Mouse (Mus musculus) brain, embryonic 14.5 days (tissue): ENCODE measurements around the gene Pdia2.
"Not testable (repeated sequence)": the region's sequence is repeated elsewhere in the genome, so short reads cannot be mapped to it uniquely, and the experiment has no call there.

ENCODE experiments used
- CTCF ChIP-seq: fragments of 200-500 bp; IDR thresholded peaks from 2 replicates; pipeline ENCODE4 v1.5.1; 2012; ENCODE audit warnings: inconsistent platforms, mild to moderate bottlenecking, moderate library complexity, borderline replicate concordance; ENCODE audit not compliant: insufficient read depth, insufficient read length; ENCODE audit errors: extremely low read depth
- POLR2A ChIP-seq: fragments of 200-500 bp; IDR thresholded peaks from 2 replicates; pipeline ENCODE4 v1.6.1; 2012; ENCODE audit warnings: mild to moderate bottlenecking, inconsistent platforms, borderline replicate concordance; ENCODE audit not compliant: poor library complexity, insufficient read depth, insufficient read length, severe bottlenecking; ENCODE audit errors: extremely low read depth

DNA sequence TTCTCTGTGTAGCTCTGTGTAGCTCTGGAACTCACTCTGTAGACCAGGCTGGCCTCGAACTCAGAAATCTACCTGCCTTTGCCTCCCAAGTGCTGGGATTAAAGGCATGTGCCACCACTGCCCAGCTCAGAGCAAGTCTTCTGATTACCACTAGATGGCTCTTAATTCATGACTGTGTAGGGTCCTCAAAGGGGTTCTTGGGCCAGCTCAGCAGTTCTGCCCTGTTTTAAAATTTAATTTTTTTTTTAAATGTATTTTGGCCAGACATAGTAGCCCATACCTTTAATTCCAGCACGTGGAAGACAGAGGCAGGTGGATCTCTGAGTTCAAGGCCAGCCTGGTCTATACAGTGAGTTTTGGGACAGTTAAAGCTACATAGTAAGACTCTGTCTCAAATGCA, 23.6 kb downstream of the Pdia2 start:
- peak; percentile 6; the same call in 1 of the 2 replicates for TF ChIP-seq CTCF
- TF ChIP-seq POLR2A: not testable (repeated sequence)
